In the genomic region with DNA sequence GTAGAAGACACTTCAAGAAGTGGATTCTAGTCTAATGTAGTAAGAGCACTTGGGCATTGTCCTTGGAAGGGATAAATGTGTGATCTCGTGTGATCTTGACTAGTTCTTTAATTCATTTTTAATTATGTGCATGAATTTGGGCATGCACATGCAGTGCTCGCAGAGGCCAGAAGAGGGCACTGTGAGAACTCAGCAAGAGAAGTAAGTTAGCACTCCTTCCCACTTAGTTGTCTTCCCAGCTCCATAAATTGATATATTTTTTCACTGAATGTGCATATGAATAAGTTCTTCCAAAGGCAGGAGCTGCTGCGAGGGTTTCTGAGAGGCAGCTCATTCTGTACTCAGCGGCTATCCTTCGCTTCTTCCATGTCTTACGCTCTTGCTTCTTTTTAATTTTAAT, we compare ENCODE assay signal across 10 mouse cellular contexts. TPM values are rescaled to one million over a fixed set of nuclear protein-coding genes. Genes with fewer than 3 reads are reported as not detected.
DNase-seq lines count a peak whose midpoint lies in the region; ATAC-seq lines count a peak whose summit lies in the region.
"Had no signal": no experiment of that assay in that cellular context is flagged by ENCODE, and none has a peak within 500 bp of the region (broad histone marks: within the 10 kb centered on the region; RNA-seq: fewer than 3 reads in every experiment).

No protein-coding gene starts in this region.

- no peak overlapping the region for H3K27ac ChIP-seq in midbrain, embryonic 10.5 days (replicated peaks)
- H3K27ac ChIP-seq in midbrain, embryonic 15.5 days, result no peak overlapping the region

- intact Hi-C loops in left cerebral cortex, postnatal 36 days (cut with DNase I), result loop anchor here (5.0 to 10.0 kb wide), 2 partner anchors 341 to 909 kb away; a partner anchor contains a TSS

- peaks cover 13% of the 10 kb centered on the region for H3K4me1 ChIP-seq in midbrain, embryonic 10.5 days
- H3K4me1 ChIP-seq in midbrain, embryonic 15.5 days, result peaks cover 8% of the 10 kb centered on the region

- no peak overlapping the region for H3K9ac ChIP-seq in midbrain, embryonic 15.5 days

- H3K27me3 ChIP-seq in midbrain, embryonic 10.5 days (ENCODE audit: low read depth, poor library complexity, severe bottlenecking), result peaks cover 12% of the 10 kb centered on the region
- no peaks in the 10 kb centered on the region for H3K27me3 ChIP-seq in midbrain, embryonic 15.5 days (replicated peaks)

- H3K9me3 ChIP-seq in midbrain, embryonic 10.5 days (replicated peaks), result no peaks in the 10 kb centered on the region
- H3K9me3 ChIP-seq in midbrain, embryonic 15.5 days, result no peaks in the 10 kb centered on the region

- peak; percentile 65 for DNase-seq in midbrain, embryonic 10.5 days (ENCODE audit: low spot score)
- DNase-seq in adipocyte (ENCODE audit: low spot score), result peak; percentile 71
- peak; percentile 78 for DNase-seq in heart, postnatal 4 days
- peak; percentile 74 to 75 for DNase-seq in left cerebral cortex, postnatal 36 days (ENCODE audit: low spot score in 2 of 2)
- peak; percentile 87 to 88 for DNase-seq in right cerebral cortex, postnatal 10 days (ENCODE audit: low spot score in 2 of 2)

- ATAC-seq in midbrain, embryonic 15.5 days (replicated peaks), result no peak
- peak; percentile 61; the same call in 1 of the 2 replicates for ATAC-seq in common myeloid progenitor, adult 5-6 weeks (replicated peaks; ENCODE audit: low read depth, poor library complexity, severe bottlenecking)
- no peak for ATAC-seq in monocyte, adult 5-6 weeks (replicated peaks; ENCODE audit: insufficient number of reproducible peaks, low FRiP score, low TSS enrichment, poor library complexity, severe bottlenecking)

- H3K4me3 ChIP-seq in midbrain, embryonic 10.5 days, result no peak overlapping the region
- H3K4me3 ChIP-seq in midbrain, embryonic 15.5 days, result no peak overlapping the region

- WGBS in midbrain, embryonic 10.5 days, result 33% methylated on average over 6 of the region's 6 CpGs
- WGBS in midbrain, embryonic 15.5 days, result 20% methylated on average over 6 of the region's 6 CpGs

- no peaks in the 10 kb centered on the region for H3K36me3 ChIP-seq in midbrain, embryonic 10.5 days
- H3K36me3 ChIP-seq in midbrain, embryonic 15.5 days (replicated peaks), result no peaks in the 10 kb centered on the region

- H3K4me2 ChIP-seq in midbrain, embryonic 15.5 days, result no peak overlapping the region

RNA-seq across cellular contexts. Expression of a gene that starts 3.2 kb away (rescaled TPM):
- not detected in 2 replicates for polyA plus RNA-seq in midbrain, embryonic 10.5 days (2016; fragmentation: Nextera tagmentation; extraction: Ambion mirVana)
- 0.29 and 0.50 TPM in 2 replicates for polyA plus RNA-seq in midbrain, embryonic 15.5 days (2015; fragmentation: Nextera tagmentation; extraction: Ambion mirVana)
- total RNA-seq in common myeloid progenitor, adult 5-6 weeks (2017), result not detected in 2 replicates
- total RNA-seq in heart, postnatal 4 days (2021), result not detected
- total RNA-seq in left cerebral cortex, postnatal 36 days (2021), result under 1 TPM; 0.61 to 0.79 TPM
- not detected in 3 replicates for total RNA-seq in monocyte, adult 5-6 weeks (2017)
- polyA plus RNA-seq: heart, embryonic 14.5 days had no signal

RNA-seq across cellular contexts. Expression of a gene that starts 24.3 kb away (rescaled TPM):
- polyA plus RNA-seq in midbrain, embryonic 10.5 days (2016; fragmentation: Nextera tagmentation; extraction: Ambion mirVana), result 1.7 and 2.0 TPM in 2 replicates
- 16.5 and 17.4 TPM in 2 replicates for polyA plus RNA-seq in midbrain, embryonic 15.5 days (2015; fragmentation: Nextera tagmentation; extraction: Ambion mirVana)
- total RNA-seq in common myeloid progenitor, adult 5-6 weeks (2017), result not detected in 2 replicates
- under 1 TPM; 0.43 to 0.63 TPM for total RNA-seq in heart, postnatal 4 days (2021)
- 10 to 100 TPM; 10.8 to 11.4 TPM for total RNA-seq in left cerebral cortex, postnatal 36 days (2021)
- not detected in 3 replicates for total RNA-seq in monocyte, adult 5-6 weeks (2017)

RNA-seq across cellular contexts. Expression of a gene that starts 37.9 kb away (rescaled TPM):
- polyA plus RNA-seq in midbrain, embryonic 10.5 days (2016; fragmentation: Nextera tagmentation; extraction: Ambion mirVana), result not detected in 2 replicates
- polyA plus RNA-seq in midbrain, embryonic 15.5 days (2015; fragmentation: Nextera tagmentation; extraction: Ambion mirVana), result not detected in 2 replicates
- not detected in 2 replicates for total RNA-seq in common myeloid progenitor, adult 5-6 weeks (2017)
- not detected for total RNA-seq in heart, postnatal 4 days (2021)
- total RNA-seq in left cerebral cortex, postnatal 36 days (2021), result not detected
- not detected in 3 replicates for total RNA-seq in monocyte, adult 5-6 weeks (2017)
- polyA plus RNA-seq: heart, embryonic 14.5 days; neural tube, embryonic 14.5 days had no signal

Comparison
In these comparisons a context has a peak if more than half of its experiments do, and no peak if none do; other contexts are left out.
1. RNA of a gene that starts 24.3 kb away (total RNA-seq): 10.8 to 11.4 TPM in left cerebral cortex, postnatal 36 days; 0.43 to 0.63 TPM in heart, postnatal 4 days, not detected in common myeloid progenitor, adult 5-6 weeks and not detected in monocyte, adult 5-6 weeks; every median in the first group is over 4 times any median in the second.
2. Peak in every context shown above with its lines, with median percentiles within 50 percentile points of each other: DNase-seq.